Mouse (Mus musculus): ENCODE measurements around the gene Nhsl2. TPM values are rescaled to one million over a fixed set of nuclear protein-coding genes. Genes with fewer than 3 reads are reported as not detected.
A peak's percentile ranks its signal among the peaks of the same experiment; 100 is the strongest.
"Not testable (repeated sequence)": the region's sequence is repeated elsewhere in the genome, so short reads cannot be mapped to it uniquely, and the experiment has no call there.

Gene Nhsl2
- total RNA-seq, 2 experiments from 2014 or later, result 21.5 to 21.9 TPM

- DNase-seq (ENCODE audit: low spot score in 2 of 2), result no peak
Observed at GRCm38 (mm10) chrX:102076886-102077765, 227.9 kb downstream of the Nhsl2 start.

- DNase-seq (ENCODE audit: low spot score in 2 of 2), result no peak
Observed at GRCm38 (mm10) chrX:102081076-102081475, 231.9 kb downstream of the Nhsl2 start.

- peak in 1 of 2 experiments; percentile 30 for DNase-seq (ENCODE audit: low spot score in 2 of 2)
Observed at GRCm38 (mm10) chrX:102081573-102082279, 232.5 kb downstream of the Nhsl2 start.

- DNase-seq (ENCODE audit: low spot score in 2 of 2), result no peak
Observed at GRCm38 (mm10) chrX:102082340-102082739, 233.2 kb downstream of the Nhsl2 start.

GRCm38 (mm10) chrX:102085798-102086443 lies 236.7 kb downstream of the Nhsl2 start:
- DNase-seq (ENCODE audit: low spot score in 2 of 2), result no peak

GRCm38 (mm10) chrX:102090605-102091004 lies 241.4 kb downstream of the Nhsl2 start:
- DNase-seq (ENCODE audit: low spot score in 2 of 2), result no peak

- DNase-seq (ENCODE audit: low spot score in 2 of 2), result no peak
Observed at GRCm38 (mm10) chrX:102094381-102094904, 245.3 kb downstream of the Nhsl2 start.

- DNase-seq (ENCODE audit: low spot score in 2 of 2), result no peak
Observed at GRCm38 (mm10) chrX:102101886-102102285, 252.7 kb downstream of the Nhsl2 start.

- not testable (repeated sequence) for DNase-seq (ENCODE audit: low spot score in 2 of 2)
Observed at GRCm38 (mm10) chrX:102103830-102104229, 254.6 kb downstream of the Nhsl2 start.

- not testable (repeated sequence) for DNase-seq (ENCODE audit: low spot score in 2 of 2)
Observed at GRCm38 (mm10) chrX:102109349-102109748, 260.2 kb downstream of the Nhsl2 start.

GRCm38 (mm10) chrX:102115676-102116075 lies 266.5 kb downstream of the Nhsl2 start:
- DNase-seq (ENCODE audit: low spot score in 2 of 2), result peak; percentile 7 to 16

- peak; percentile 85 to 88 for DNase-seq (ENCODE audit: low spot score in 2 of 2)
Observed at GRCm38 (mm10) chrX:102119042-102119864, 270.1 kb downstream of the Nhsl2 start, which contains the start of gene Pin4. Gene Pin4, plus strand, starts transcription at chrX:102119447.

- no peak for DNase-seq (ENCODE audit: low spot score in 2 of 2)
Observed at GRCm38 (mm10) chrX:102121321-102121720, 272.1 kb downstream of the Nhsl2 start.

- DNase-seq (ENCODE audit: low spot score in 2 of 2), result no peak
Observed at GRCm38 (mm10) chrX:102141157-102141556, 292.0 kb downstream of the Nhsl2 start.

Small RNAs within 50 kb of the gene (microRNA-seq; reads per million reads assigned to microRNA genes)
- gene Gm27843, result 0 reads per million in 2 experiments

Other genes starting within 250 kb of the Nhsl2 start
- gene Ogt, start 209.3 kb upstream of the Nhsl2 start, total RNA-seq (2021), result 100 to 1,000 TPM; 173 to 179 TPM
- under 1 TPM in 1 of 2 experiments, not detected in 1; 0.27 TPM for gene Cxcr3, start 115.1 kb upstream of the Nhsl2 start, total RNA-seq (2021)
- gene Gm4779, start 55.0 kb upstream of the Nhsl2 start, total RNA-seq (2021), result not detected
- not detected for gene 8030474K03Rik, start 54.7 kb upstream of the Nhsl2 start, total RNA-seq (2021)
- 10 to 100 TPM; 13.0 to 14.5 TPM for gene Rtl5, start 221.9 kb downstream of the Nhsl2 start, total RNA-seq (2021)